Mouse (Mus musculus) CH12.LX (cell line): ENCODE measurements at regions not wholly inside any gene's neighbourhood (a gene's known extent, or its start where the extent isn't known, plus 50 kb on each side); places are given as distances from the start of the nearest gene placed in this dataset.

Source experiments
- CTCF ChIP-seq, 2 experiments: IDR thresholded peaks in 1 of 2; conservative IDR thresholded peaks in 1 of 2; 2 replicates each; pipeline ENCODE4 v1.5.1; 2011 to 2012; ENCODE audit warnings: low read depth in 2 of 2, low read length in 2 of 2, improper control_type of control experiment in 1 of 2, inconsistent platforms in 1 of 2, mild to moderate bottlenecking in 1 of 2, moderate library complexity in 1 of 2
- MXI1 ChIP-seq: IDR thresholded peaks from 2 replicates; pipeline ENCODE4 v1.6.1; 2011; ENCODE audit warnings: mild to moderate bottlenecking, low read depth, low read length, improper control_type of control experiment
- POLR2A ChIP-seq: IDR thresholded peaks from 2 replicates; pipeline ENCODE4 v1.6.1; 2011; ENCODE audit warnings: low read depth, mild to moderate bottlenecking, improper control_type of control experiment, low read length
- RCOR1 ChIP-seq: conservative IDR thresholded peaks from 2 replicates; pipeline ENCODE4 v1.6.1; 2012; ENCODE audit warnings: low read depth, mild to moderate bottlenecking, inconsistent platforms, low read length, improper control_type of control experiment
- TBP ChIP-seq: conservative IDR thresholded peaks from 2 replicates; pipeline ENCODE4 v1.6.1; 2011; ENCODE audit warnings: low read depth, low read length, improper control_type of control experiment
- TCF12 ChIP-seq: IDR thresholded peaks from 2 replicates; pipeline ENCODE4 v1.6.1; 2014; ENCODE audit warnings: low read depth, mild to moderate bottlenecking, inconsistent platforms, low read length, improper control_type of control experiment
- ZC3H11A ChIP-seq: IDR thresholded peaks from 2 replicates; pipeline ENCODE4 v1.6.1; 2012; ENCODE audit warnings: low read depth, mild to moderate bottlenecking, inconsistent platforms, low read length, improper control_type of control experiment
- ZKSCAN1 ChIP-seq: IDR thresholded peaks from 2 replicates; pipeline ENCODE4 v1.6.1; 2012; ENCODE audit warnings: low read depth, inconsistent platforms, low read length, improper control_type of control experiment, borderline replicate concordance
- ZMIZ1 ChIP-seq: IDR thresholded peaks from 2 replicates; pipeline ENCODE4 v1.6.1; 2012; ENCODE audit warnings: low read depth, mild to moderate bottlenecking, inconsistent platforms, low read length, improper control_type of control experiment
- ZNF384 ChIP-seq: IDR thresholded peaks from 2 replicates; pipeline ENCODE4 v1.6.1; 2012; ENCODE audit warnings: low read depth, low read length, improper control_type of control experiment, inconsistent platforms

GRCm38 (mm10) chr7:113022516-113022915, 68.8 kb downstream of the Rassf10 start:
- TF ChIP-seq CTCF (conservative IDR thresholded peaks at IDR 0.05 in 1 of 2, IDR thresholded peaks at IDR 0.05 in 1 of 2; ENCODE audit: low read depth in 2 of 2, low read length in 2 of 2), result no peak
- no peak for TF ChIP-seq TBP
- no peak for TF ChIP-seq ZNF384
- no peak for TF ChIP-seq ZMIZ1
- no peak for TF ChIP-seq POLR2A
- no peak for TF ChIP-seq ZC3H11A
- TF ChIP-seq RCOR1, result no peak
- no peak for TF ChIP-seq MXI1
- no peak for TF ChIP-seq ZKSCAN1
- TF ChIP-seq TCF12, result no peak
